Mouse (Mus musculus) spleen, adult 12 weeks (tissue): Measurements from ENCODE around the gene Alkal2.

Experiments
- DNase-seq: peaks from one replicate; pipeline ENCODE4 v3.0.0; 2022; ENCODE audit warnings: low spot score

Gene Alkal2

DNA sequence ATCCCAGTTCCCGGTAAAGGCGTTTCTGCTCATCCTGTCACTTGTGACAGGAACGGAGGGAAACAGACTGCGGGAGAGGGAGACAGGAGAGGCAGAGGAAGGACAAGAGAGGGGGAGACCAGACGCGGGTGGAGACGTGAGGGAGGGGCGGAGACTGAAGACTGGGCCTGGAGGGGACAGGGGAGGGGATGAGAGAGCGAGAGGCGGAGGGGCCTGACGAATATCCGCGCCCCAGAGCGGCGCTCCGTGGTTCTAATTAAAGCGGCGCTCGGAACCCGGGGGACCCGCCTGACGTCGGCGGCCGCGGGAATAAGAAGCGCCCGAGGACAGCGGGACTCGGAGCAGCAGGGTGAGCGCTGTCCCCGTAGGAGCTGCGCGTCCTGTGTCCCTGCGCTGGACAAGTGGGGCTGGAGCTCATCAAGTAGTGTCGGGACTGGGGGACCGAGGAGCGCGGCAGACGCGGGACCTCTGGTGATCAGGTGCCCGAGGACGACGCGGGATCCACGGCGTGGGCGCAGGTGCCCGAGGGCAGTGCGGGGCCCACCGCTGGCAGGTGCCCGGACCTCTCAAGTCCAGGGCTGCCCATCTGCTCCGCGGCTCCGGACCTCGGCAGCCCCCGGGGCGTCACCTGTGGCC, at the start of gene Alkal2:
Gene Alkal2, plus strand, starts transcription at position 337 of the 636 bp plus-strand sequence.
- no peak for DNase-seq

DNA sequence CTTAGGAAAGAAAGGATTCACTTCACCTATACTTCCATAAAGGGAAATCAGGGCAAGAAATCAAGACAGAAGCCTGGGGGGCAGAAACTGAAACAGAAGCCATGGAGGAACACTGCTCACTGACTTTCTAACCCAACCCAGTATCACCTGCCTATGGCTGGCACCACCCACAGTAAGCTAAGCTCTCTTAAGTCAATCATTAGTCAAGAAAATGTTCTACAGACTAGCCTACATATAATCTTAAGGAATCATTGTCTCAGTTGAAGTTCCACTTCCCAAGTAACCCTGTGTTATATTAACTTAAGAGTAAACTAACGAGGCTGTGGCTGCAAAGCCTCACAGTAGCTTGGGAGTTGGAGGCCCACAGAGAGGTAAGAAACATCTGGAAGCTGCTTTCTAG, 35.6 kb upstream of the Alkal2 start:
- no peak for DNase-seq

DNA sequence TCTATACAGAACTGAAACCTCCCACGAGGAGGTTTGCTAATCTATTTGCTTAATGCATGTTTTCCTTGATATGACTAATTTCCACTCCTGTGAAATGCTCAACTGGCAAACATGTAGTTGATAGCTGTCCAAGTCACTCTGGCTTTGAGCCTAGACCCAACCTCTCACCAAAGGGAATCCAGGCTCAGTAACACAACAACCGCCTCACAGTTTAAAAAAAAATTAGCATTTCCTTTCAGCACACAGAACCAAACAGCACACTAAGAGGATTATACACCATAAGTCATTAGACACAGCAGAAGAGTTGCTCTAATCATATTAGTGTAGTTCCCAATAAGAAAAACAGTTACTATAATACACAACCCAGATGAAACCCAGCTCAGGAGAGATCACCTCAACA, 33.2 kb upstream of the Alkal2 start:
- DNase-seq, result no peak

DNA sequence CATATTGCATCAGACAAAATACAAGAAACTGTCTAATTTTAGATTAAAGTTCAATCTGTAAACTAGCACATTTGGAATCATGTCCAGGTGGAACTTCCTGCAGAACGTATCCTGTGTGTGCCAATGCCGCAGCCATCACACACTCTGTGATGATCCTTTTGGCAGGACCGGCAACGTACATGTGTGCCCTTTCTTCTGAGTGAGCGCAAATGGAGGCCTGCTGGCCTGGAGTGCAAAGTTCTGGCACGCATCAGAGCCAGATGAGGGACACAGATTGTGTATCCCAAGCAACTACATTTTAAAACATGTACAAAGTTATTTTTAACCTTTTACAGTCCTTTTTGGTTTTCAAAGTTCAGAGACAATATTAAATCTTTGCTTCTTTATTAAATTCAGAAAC, 32.3 kb upstream of the Alkal2 start:
- no peak for DNase-seq

DNA sequence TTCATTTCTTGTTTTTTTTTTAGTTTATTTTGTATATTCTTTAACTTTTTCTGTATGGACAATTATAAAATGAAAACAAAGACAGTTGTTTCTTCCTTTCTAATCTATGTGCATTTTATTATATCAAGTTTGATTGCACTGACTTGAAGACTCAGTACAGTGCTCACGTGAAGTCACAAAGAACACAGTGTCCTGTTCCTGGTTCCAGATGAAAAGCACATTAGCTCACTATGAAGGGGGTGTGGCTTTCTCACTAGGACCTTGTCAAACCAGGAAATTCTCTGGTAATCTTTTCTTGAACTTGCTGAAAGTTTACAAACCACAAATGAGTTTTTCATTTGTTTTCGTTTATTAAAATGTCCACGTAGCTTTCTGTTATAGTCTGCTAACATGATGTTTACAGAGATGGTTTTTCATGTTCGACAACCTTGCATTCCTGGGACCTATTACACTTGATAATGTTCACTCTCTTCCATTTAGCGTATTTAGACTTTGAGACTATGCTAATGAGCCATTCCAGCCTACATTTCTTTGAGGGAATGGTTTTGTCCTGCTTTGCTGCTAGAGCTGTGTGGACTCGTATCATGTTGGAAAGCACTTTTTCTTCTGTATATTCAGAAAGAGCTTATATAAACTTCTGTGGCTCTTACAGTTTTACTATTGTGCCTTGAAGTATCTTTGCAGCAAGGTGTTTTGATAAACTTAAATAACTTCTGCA, 28.5 kb upstream of the Alkal2 start:
- no peak for DNase-seq

DNA sequence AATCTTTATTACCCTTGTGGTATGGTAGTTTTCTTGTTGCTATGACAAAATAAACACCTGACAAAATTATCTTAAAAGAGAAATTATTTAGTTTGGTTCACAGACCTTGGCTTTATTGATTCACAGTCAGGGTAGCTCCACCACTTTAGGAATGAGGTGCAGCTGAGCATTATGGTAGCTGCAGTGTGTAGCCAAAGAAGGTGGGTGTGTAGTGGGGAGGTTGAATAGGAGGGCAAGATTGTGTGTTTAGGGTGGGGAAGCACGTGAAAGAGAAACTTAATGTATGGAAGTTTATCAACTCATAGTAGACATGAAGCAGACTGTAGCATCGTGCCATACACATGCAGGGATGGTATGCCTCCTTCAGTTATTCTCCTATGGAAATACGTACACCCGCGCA, 27.9 kb upstream of the Alkal2 start:
- no peak for DNase-seq

DNA sequence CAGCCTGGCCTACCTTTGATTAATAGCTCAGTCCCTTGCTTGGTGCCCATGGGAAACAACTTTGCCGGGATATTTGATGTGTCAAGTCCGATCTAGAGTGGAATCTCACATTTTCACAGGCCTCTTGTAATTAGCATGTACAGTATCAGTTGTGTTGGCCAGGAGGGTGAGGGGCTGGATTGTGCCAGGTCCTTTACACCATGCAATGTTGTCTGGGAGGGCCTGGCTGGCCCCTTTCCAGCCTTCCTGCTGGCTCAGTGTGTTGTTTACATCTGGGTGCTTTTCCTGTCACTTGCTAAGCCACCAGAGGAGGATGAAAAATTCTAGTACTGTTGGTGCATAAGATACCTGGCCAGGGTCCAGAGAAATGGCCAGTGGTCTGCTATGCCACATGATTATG, 19.8 kb upstream of the Alkal2 start:
- DNase-seq, result no peak

DNA sequence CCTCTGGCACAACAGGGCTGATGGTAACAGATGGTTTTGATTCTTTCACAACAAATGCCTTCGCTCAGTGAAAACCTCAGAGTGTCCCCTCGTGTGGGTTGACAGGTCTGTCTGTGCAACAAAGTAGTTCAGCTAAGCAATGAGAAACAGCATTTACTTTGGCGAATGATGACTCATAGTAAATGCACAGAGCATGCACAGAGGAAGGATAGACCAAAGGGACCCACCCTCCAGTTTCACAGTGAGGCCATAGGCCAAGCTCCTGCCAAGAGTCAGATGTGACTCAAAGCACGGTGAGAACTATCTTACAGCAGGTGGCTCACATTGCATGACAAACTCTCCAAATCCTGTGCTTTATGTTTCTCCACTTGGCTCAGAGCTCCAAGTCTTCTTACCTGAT, 18.3 kb upstream of the Alkal2 start:
- DNase-seq, result no peak

DNA sequence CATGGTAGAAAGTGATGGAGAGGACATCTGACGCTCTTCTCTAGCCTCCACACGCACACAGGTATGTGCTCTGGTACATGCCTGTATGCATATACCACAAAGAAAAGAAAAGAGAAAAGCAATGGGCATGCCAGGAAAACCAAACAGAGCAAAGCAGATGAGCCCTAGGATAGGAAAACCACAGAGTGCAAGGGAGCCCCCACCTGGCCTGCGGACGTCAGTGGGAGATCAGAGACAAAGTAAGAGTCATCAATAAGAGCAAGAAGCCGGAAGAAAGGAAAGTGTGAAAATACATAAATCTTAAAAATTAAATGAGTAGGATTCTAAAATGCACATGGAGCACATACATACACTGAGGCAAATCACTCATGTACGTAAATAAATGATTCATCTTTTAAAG, 4.7 kb upstream of the Alkal2 start:
- DNase-seq, result no peak

DNA sequence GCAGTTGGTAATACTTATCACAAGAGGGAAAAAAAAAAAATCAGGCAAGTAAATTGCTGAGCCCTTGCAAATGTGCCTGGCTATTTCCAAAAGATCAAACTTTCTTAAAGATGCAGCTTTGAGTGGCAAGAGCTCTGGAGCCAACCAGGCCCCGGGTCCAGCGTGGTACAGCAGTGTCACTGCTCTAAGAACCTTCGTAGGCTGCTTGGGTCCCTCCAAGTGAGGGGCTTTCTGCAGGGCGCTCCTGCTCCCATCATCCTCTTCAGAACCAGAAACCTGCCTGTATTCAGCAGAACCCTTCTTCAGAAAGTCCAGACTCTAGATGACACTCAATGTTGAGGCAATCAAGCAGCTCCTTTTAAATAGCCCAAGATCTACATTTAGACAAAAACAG, 533 bp upstream of the Alkal2 start:
- DNase-seq, result no peak

DNA sequence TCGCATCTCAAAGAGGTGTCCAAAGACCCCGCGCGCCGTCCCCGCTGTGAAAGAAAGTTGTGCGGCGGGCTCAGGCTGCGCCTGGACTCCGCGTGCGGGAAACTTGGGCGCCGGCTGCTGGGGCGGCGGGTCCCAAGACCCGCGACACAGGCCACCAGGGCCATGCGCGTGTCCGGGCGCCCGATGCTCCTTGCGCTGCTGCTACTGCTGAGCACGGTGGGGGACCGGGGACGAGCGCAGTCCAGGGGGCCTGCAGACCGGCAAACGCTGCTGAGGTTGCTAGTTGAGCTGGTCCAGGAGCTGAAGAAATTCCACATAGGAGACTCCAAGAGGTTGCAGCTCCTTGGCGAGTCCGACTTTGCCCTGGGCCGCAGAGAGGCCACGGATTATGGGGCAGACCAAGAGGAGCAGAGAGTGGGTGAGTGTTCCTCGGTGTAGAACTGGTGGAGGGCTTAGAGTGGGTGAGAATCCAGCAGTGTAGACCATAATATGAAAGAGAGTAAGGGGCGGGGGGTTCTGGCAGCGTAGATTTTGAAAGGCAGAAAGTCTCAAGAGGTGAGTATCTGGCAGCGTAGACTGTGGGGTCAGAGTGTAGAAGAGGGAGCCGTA, 604 bp downstream of the Alkal2 start:
- DNase-seq, result no peak

DNA sequence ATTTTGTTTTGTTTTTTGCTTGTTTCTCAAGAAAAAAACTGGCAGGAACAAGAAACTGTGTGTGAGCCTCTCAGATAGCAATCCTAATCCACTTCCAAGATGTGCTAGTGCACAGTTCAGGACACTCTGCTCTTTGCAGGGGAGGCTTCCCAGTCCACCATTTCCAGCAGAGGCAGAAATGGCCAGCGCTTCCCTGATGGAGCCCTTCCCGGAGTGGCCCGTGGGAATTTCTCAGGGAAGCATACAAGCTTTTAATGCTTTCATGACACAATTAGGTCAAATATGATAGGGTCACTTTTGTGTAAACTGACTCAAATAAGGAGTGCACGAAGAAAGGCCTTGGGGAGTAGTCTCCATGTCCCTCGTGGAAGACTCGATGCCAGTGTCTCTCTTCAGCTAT, 1.8 kb downstream of the Alkal2 start:
- DNase-seq, result no peak

DNA sequence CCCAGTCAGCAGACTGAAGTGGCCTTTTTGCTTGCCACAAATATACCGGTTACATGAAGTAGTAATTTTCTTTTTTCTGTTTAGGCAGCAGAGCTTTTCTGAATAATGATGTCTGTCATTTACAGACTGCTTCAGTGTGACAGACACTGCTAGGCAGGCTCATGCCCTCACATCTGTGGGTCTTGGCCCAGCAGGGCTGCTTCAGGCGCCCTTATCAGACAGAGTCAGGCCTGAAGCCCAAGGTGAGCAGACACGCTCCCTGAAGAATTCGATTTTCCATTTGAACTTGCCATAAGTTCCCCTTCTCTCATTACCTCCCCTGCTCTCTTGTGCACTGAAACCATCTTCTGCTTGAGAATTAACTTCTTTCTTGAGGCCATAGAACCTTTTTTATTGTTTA, 3.9 kb downstream of the Alkal2 start:
- DNase-seq, result no peak

DNA sequence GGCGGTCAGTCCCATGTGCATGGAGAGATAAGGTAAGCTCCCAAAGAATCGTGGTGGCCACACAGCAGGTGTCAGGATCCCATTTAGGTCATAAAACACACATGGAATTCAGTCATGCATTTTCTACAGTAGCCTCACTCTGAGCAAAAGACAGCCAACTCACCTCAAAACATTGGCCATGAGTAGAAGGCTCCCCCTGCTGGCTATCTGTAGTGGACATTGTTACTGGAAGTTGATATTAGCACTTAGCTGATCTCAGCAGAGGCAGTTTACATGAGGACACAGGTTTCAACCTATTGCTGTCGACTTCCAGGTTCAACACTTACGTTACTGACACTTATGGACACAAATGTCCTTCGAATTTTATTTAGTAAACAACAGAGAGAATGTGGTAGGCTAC, 5.9 kb downstream of the Alkal2 start:
- DNase-seq, result no peak

DNA sequence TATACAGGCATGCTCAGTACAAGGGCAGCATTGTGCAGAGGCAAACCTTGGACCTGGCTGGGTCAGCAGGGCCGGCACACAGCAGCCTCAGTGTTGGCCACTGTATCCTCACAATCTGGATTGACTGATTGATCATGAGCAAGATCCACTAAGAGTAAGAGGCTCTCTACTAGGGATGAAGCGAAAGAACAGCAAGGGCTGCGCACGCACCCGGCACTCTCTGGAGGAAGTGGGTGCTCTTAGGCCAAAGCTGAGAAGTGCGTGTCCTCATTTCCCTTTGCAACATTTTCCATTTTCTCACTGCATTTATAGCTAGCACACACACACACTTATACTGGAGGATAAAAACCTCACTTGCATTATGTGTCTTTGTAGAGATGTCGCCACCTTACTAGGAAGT, 7.3 kb downstream of the Alkal2 start:
- DNase-seq, result no peak

DNA sequence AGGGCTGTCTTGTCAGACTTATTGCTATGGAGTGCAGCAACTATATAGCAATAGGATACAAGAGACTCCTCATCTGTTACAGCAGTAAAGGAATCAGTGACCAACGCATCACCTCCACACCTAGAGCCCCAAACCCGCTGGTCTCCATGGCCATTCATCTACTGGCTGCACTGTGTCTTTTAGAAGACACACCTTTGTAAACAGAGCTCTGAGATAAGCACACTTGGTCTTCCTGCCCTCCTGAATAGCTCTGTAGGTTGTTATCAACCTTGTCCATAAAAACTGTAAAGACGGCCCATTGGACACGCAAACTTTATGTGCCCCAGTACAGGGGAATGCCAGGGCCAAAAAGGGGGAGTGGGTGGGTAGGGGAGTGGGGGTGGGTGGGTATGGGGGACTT, 12.9 kb downstream of the Alkal2 start:
- DNase-seq, result no peak

DNA sequence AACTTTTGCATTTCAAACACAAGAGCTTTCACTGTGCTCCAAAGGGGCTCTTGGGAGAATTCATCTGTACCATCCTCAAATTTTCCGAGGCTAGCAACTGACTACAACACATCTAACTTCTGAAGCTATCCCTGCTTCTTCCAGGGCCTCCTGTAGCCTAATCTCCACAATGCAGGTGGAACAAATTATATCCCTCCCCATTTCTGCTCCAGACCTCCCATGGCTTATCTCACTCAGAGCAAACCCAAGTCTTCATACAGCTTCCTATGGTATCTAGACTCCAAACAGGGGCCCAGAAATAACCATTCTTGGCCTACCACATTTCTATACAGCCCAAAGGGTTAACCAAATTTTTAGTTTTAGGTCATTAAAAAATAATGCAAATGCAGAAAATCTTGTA, 24.5 kb downstream of the Alkal2 start:
- DNase-seq, result peak; percentile 33

DNA sequence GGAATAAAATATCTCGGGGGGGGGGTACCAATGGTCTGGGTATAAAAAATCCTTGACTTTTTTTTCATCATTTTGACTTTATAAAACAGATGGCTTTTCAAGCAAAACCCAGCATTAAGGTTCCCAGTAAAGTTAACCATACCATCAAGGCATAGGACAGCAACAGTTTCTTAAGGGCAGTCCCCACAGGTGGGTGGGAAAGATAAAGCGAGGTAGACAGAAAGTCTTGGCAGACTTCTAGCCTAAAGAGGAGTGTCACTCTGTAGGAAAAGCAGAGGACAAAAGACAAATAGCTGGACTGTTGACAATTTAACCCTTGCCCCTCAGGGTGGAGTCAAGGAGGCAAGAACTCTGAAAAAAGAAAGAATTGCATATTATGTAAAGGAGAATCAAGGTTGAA, 25.8 kb downstream of the Alkal2 start:
- peak; percentile 50 for DNase-seq

DNA sequence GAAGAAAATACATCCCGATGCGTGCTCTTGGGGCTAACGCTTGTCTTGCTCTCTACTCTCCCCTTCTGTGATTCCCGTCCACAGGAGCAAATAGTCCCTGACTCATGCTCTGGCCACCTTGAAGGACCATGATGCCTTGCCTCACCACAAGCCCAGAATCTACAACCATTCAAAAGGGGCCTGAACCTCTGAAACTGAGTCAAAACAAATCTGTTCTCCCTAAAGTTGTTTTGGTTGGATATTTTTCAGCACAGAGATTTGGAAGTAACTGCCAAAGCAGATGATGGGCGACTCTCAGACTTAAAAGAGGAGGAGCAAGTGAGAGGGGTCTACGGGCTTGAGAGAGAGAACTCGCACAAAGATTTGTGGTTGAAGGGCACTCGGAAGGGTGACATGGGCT, 26.7 kb downstream of the Alkal2 start:
- peak; percentile 27 for DNase-seq

DNA sequence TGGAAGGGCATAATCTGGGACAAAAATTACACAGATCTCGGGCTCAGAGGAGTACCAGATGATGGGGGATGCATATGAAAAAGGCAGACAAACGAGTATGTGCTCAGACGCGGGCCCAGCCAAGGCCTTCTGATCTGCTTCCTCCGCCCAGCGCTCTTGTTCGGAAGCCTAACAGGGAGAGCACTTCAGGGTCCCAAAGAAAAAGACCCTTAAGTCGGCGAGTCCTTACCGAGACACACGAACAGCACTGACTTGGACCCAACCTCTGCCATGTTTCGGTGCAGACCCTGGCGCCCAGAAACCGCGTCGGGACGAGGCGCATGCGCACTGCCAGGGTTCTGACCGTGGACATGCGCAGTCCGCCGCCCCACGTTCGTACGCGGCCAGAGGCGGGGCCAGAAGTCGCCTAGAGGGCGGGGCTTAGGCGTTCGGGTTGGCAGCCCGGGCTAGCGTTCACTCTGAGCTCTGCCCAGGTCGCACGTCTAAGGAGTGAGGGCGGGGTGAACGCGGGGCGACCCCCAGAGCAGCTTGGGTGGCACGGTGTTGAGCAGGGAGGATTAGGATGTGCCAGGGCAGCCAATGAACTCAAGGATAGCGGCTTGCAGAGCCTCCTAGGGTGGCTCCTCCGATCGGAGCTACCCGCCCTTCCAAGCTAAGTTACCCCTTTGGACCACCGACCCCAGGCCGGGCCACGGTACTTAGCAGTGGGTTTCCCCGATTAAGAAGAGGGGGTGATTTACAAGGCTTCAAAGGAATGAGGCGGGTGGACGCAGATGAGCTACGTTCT, 27.3 kb downstream of the Alkal2 start, which contains the start of the genes Acp1 and Sh3yl1:
Gene Acp1, minus strand, starts transcription at position 329 of the 787 bp plus-strand sequence.
Gene Sh3yl1, plus strand, starts transcription at position 408 of the 787 bp plus-strand sequence.
- DNase-seq, result peak; percentile 96

DNA sequence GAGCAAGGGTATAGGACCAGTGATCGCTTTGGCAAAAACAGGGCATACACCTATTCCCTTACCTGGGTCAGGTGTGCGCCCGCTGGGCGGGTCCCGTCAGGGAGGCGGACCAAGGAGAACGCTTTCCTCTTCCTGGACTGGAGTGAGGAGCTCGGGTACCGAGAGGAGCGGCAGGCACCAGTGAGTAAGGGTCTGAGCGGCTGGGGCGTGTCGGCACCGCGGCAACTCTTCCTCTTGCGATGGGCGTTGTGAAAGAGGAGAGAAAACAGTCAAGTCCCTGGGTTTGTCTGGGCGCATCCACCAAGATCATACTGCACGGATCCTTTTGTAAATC, 27.9 kb downstream of the Alkal2 start:
- DNase-seq, result peak; percentile 38

DNA sequence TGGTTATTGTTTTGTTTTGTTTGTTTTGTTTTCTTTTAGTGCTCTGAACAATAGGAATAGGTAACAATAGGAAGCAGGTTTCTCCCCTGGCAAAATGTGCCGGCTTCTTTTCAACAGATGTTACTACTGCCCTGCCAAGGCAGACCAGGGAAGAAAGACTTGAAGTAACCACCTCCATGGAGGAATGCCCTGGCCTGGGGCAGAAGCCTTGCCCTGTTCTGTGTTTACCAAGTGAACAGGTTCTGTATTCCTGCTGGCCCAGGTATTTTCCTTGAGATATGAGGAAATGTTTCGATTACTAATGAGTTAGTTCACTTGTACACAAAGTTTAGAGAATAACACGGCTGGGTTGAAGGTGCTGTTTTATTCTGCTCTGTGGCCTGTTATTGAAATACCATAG, 28.7 kb downstream of the Alkal2 start:
- DNase-seq, result no peak

DNA sequence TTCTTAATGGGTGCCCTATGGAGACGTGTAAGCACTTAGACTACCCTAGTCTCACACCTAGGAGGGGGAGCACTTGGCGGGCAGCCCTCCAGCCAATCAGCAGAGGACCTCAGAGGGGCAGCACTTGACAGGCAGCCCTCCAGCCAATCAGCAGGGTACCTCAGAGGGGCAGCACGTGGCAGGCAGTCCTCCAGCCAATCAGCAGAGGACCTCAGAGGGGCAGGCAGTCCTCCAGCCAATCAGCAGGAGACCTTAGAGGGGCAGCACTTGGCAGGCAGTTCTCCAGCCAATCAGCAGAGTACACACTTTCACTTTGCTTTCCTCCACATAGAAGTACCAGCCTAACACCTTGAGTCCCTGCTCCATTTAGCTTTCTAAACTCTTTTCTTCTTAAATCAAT, 38.3 kb downstream of the Alkal2 start:
- no peak for DNase-seq
